Mouse (Mus musculus) retina, postnatal 1 day (tissue): ENCODE measurements at regions not wholly inside any gene's neighbourhood (a gene's known extent, or its start where the extent isn't known, plus 50 kb on each side); places are given as distances from the start of the nearest gene placed in this dataset.

Experiments used
- DNase-seq: peaks from one replicate; pipeline ENCODE4 v3.0.0-alpha.2; 2012

- no peak for DNase-seq
These were observed 207.9 kb upstream of the Pgrmc2 start for GRCm38 (mm10) chr3:41290535-41291307.

- DNase-seq, result no peak
These were observed 205.9 kb upstream of the Pgrmc2 start for GRCm38 (mm10) chr3:41288735-41289134.

- no peak for DNase-seq
These were observed 205.2 kb upstream of the Pgrmc2 start for GRCm38 (mm10) chr3:41288066-41288465.

DNA sequence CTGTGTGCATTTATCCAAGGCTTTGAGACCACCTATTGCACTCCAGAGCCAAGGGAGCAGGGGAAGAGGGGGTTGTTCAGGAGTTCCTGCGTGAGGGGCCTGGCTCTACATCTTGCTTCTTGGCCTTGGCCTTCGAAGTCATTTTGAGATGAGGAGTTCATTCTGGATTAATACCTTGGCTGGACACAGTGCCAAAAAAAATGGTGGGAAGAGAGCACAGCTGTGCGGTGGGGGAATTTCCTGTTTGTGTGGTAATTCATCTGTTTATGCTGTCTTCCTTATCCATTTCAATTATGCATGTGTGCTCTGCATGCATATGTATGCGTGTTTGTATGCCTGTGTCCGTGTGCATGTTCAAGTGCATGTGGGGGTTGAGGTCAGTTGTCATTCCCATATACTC, 202.5 kb upstream of the Pgrmc2 start:
- DNase-seq, result no peak

GRCm38 (mm10) chr3:41284897-41285296, 202.1 kb upstream of the Pgrmc2 start:
- DNase-seq, result peak; percentile 12

DNA sequence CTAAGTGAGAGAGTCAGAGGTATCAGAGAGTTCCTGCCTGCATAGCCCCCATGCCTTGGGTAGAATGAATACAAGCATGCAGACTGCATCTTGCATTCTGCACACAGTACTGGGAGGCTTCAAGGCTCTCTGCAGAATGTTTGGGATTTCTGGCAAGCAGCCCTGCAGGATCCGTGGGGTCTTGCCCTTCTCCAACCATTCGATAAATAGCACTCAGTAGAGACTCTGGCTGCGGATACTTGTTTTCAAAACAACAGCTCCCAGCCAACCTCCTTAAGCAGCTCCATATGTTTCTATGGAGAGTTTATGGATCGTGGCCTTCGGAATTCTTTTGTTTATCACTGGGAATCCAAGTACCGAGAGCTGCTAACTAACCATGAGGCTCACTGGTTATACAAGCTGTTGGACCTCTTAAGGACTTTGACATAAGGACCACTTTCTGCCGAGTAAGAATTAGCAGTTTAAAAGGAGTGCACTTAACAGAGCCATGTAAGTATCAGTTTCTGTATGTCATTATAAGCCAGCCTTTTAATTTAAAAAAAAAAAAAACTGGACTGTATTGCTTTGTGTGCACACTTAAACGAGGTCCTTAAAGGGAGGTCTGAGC, 199.7 kb upstream of the Pgrmc2 start:
- no peak for DNase-seq

DNA sequence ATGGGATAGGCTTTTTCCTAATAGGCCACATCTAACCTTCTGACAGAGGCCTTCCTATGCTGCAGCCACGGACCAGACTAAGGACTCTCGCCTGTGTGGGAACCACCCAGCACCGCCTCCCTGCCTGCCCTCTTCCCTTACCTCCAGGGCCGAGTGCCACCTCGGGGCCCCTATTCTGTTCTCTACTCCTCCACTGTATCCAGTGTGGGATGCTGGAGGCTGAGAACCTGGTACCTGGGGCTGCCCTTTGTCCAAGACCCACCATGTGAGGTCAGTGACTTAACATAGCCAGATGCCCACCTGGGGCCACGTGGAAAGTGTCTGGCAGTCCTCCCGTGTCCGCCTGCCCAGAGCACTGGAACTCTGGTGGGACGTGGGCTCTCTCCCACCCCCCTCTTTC, 193.2 kb upstream of the Pgrmc2 start:
- no peak for DNase-seq

GRCm38 (mm10) chr3:41268516-41268915, 185.7 kb upstream of the Pgrmc2 start:
- no peak for DNase-seq

- no peak for DNase-seq
These were observed 183.4 kb upstream of the Pgrmc2 start for GRCm38 (mm10) chr3:41266216-41266615.

DNA sequence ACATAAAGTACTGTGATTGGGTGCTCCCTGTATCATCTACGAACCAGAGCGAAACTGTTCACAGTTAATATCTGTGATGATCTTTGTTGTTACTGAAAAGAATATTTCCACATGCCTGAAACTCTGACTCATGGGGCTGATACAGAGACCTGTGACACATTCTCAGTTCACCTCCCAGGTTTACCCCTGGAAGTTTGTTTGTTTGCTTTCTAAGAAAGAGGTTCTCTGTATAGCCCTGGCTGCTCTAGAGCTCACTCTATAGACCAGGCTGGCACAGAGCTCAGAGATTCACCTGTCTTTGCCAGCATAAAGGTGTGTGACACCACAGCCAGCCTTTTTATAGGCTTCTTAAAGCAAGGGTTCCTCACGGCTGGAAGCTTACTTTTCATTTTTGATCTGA, 182.6 kb upstream of the Pgrmc2 start:
- DNase-seq, result no peak

DNA sequence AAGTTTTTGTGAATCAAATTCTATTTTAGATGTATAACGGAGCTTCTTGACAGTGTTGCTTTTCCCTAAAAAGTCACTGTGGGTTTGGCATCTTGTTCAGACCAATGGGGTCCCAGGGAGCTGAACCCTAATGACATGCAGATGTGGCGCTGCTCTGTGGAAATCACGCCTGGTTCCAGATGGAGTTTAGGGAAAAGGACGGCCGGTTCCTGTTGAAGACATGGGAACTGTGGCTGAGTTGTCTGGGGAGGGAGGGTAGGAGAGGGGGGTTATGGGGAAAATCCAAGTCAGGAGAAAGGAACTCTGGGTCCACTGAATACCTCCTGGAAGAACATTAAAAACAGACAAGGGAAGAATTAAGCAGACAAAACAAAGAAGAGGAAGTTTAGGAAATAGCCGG, 175.4 kb upstream of the Pgrmc2 start:
- DNase-seq, result no peak

GRCm38 (mm10) chr3:41244960-41245359, 162.1 kb upstream of the Pgrmc2 start:
- no peak for DNase-seq

- DNase-seq, result no peak
These were observed 159.2 kb upstream of the Pgrmc2 start for GRCm38 (mm10) chr3:41241856-41242552.

DNA sequence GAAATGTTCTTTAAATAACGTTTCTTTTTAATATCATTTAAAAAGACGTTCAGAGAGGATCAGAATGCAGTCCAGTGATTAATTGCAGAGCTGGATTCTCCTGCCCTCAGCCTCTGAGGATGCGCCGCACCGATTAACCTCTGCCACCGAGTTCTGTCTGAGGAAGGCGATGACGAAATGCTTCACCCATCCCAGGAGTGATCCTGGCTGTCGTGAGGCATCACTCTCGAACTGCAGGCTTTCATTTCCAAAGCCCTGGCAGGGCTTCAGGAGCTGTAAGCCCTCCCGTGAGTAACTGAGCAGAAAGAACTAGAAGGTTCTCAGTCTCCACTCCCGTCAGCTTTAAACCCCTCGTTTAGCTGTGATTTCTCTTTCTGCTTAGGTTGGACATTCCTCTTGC, 157.0 kb upstream of the Pgrmc2 start:
- DNase-seq, result no peak

GRCm38 (mm10) chr3:41239246-41239645, 156.4 kb upstream of the Pgrmc2 start:
- DNase-seq, result no peak

- no peak for DNase-seq
These were observed 155.2 kb upstream of the Pgrmc2 start for GRCm38 (mm10) chr3:41238046-41238445.

DNA sequence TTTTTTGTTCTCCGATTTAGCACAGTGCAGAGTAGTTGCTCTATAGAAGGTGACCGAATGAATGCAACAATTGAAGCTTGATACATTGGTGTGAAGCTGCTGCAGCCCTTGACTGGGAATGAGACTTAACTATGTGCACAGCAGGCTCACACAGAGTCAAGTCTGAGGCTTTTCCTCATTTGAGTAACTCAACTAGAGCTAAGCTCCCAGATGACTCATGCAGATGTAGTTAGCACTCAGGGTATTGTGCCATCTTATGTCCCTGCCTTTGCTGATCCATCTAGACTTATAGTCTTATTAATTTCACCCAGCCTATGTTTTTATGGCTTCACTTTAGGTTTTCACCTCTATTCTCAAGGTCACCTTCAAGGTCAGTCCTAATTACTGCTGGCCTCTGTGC, 152.8 kb upstream of the Pgrmc2 start:
- no peak for DNase-seq

DNA sequence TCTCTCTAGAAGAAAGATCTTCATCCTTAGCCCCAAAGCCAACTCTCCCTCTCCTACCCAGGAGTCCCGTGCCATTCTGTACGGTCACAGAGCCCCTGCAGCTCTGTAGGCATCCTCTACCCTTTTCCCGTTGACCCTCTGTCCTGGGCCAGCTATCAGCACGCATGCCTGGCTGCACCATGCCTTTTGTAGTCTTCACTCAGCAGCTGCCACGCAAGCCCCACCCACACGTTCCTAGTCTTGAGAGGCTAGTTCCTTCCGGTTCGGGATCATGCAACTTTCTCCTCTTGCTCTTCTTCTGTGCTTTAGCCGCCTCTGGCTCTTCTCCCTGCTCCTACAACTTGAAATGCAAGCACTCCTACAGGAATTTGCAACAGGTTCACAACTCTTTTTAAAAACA, 152.1 kb upstream of the Pgrmc2 start:
- no peak for DNase-seq

- no peak for DNase-seq
These were observed 151.3 kb upstream of the Pgrmc2 start for GRCm38 (mm10) chr3:41234191-41234590.

- no peak for DNase-seq
These were observed 150.6 kb upstream of the Pgrmc2 start for GRCm38 (mm10) chr3:41233439-41233838.

GRCm38 (mm10) chr3:41230961-41231377, 148.1 kb upstream of the Pgrmc2 start:
- no peak for DNase-seq

GRCm38 (mm10) chr3:41229493-41229892, 146.6 kb upstream of the Pgrmc2 start:
- no peak for DNase-seq

DNA sequence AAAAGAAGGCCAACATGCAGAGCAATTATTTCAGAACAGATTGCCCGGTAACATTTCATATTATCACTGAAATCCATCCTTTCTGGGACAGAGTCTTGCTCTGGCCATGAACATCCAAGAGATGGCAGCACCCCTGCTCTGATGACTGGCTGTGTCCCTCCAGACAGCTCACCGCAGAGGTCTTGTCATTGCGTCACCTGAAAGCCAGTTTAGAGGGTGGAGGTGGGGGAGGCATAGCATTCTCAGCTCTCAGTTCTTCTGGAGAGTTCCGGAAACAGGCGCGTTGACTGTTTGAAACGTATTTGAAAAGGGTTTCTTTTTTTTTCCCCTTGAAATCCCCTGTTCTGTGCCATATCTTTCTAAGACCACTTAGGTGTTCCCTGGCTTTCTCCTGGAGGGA, 145.7 kb upstream of the Pgrmc2 start:
- peak; percentile 67 for DNase-seq

- DNase-seq, result no peak
These were observed 137.9 kb upstream of the Pgrmc2 start for GRCm38 (mm10) chr3:41220746-41221145.
